In genomic region chr14:40942429-40942828, GRCm38 (mm10) we compare ENCODE assay signal across 31 mouse cellular contexts. TPM values are rescaled to one million over a fixed set of nuclear protein-coding genes. Genes with fewer than 3 reads are reported as not detected.
"Had no signal": no experiment of that assay in that cellular context is flagged by ENCODE, and none has a peak within 500 bp of the region (broad histone marks: within the 10 kb centered on the region; RNA-seq: fewer than 3 reads in every experiment).

No protein-coding gene starts in this region.

- DNase-seq: left cerebral cortex, postnatal 4 days; liver; liver, embryonic 13.5 days; liver, postnatal 0 days; lung, adult 18-20 months; lung, adult 2 months; lung, embryonic 14.5 days; lung, postnatal 10 days; lung, postnatal 14 days; lung, postnatal 36 days; lung, postnatal 4 days; midbrain, embryonic 14.5 days had no signal

- H3K4me3 ChIP-seq: limb, embryonic 10.5 days; limb, embryonic 12.5 days; limb, embryonic 13.5 days; limb, embryonic 15.5 days; liver, embryonic 12.5 days; liver, embryonic 13.5 days; liver, embryonic 15.5 days; lung, embryonic 15.5 days; megakaryocyte, embryonic 14.5 days; midbrain, embryonic 10.5 days; midbrain, embryonic 12.5 days; midbrain, embryonic 13.5 days; midbrain, embryonic 15.5 days; myocyte; neural tube, embryonic 12.5 days had no signal

- ATAC-seq: liver, embryonic 12.5 days; liver, postnatal 0 days; lung, postnatal 0 days; midbrain, embryonic 13.5 days; midbrain, embryonic 15.5 days; midbrain, embryonic 16.5 days had no signal

- H3K27ac ChIP-seq: limb, embryonic 10.5 days; limb, embryonic 12.5 days; limb, embryonic 13.5 days; limb, embryonic 15.5 days; liver, embryonic 12.5 days; liver, embryonic 14.5 days; lung, embryonic 15.5 days; macrophage; midbrain, embryonic 10.5 days; midbrain, embryonic 12.5 days; midbrain, embryonic 13.5 days; midbrain, embryonic 15.5 days; neural tube, embryonic 12.5 days had no signal

RNA-seq across cellular contexts. Expression of gene Sh2d4b, which starts 49.4 kb away (rescaled TPM):
- total RNA-seq: megakaryocyte progenitor cell, adult 5-6 weeks had no signal
